17 mouse cellular contexts compared by ENCODE assay signal in genomic region chr7:73365965-73366364, GRCm38 (mm10). TPM values are rescaled to one million over a fixed set of nuclear protein-coding genes. Genes with fewer than 3 reads are reported as not detected.
A peak's percentile ranks its signal among the peaks of the same experiment; 100 is the strongest.
DNase-seq lines count a peak whose midpoint lies in the region; ATAC-seq lines count a peak whose summit lies in the region.
"Had no signal": no experiment of that assay in that cellular context is flagged by ENCODE, and none has a peak within 500 bp of the region (broad histone marks: within the 10 kb centered on the region; RNA-seq: fewer than 3 reads in every experiment).

No protein-coding gene starts in this region.

- peak; percentile 63; the same call in 1 of the 2 replicates for ATAC-seq in hindbrain, embryonic 15.5 days (ENCODE audit: low FRiP score, low read depth)
- no peak for ATAC-seq in hindbrain, embryonic 11.5 days (ENCODE audit: low FRiP score)
- peak; percentile 55 for ATAC-seq in neural tube, embryonic 15.5 days (ENCODE audit: low FRiP score)
- ATAC-seq: intestine, embryonic 15.5 days had no signal

- H3K36me3 ChIP-seq in hindbrain, embryonic 15.5 days, result no peaks in the 10 kb centered on the region
- H3K36me3 ChIP-seq in hindbrain, embryonic 11.5 days (ENCODE audit: control insufficient read depth, insufficient read depth, low read length), result no peaks in the 10 kb centered on the region
- H3K36me3 ChIP-seq in neural tube, embryonic 15.5 days, result no peaks in the 10 kb centered on the region
- H3K36me3 ChIP-seq: intestine, embryonic 15.5 days; limb, embryonic 12.5 days had no signal

- peaks cover 8% of the 10 kb centered on the region for H3K4me1 ChIP-seq in hindbrain, embryonic 15.5 days (replicated peaks)
- H3K4me1 ChIP-seq in hindbrain, embryonic 11.5 days (replicated peaks; ENCODE audit: control insufficient read depth, insufficient read depth, low read length), result no peaks in the 10 kb centered on the region
- H3K4me1 ChIP-seq in neural tube, embryonic 15.5 days, result peaks cover 9% of the 10 kb centered on the region
- H3K4me1 ChIP-seq: intestine, embryonic 15.5 days had no signal

- H3K27me3 ChIP-seq in hindbrain, embryonic 15.5 days, result no peaks in the 10 kb centered on the region
- no peaks in the 10 kb centered on the region for H3K27me3 ChIP-seq in hindbrain, embryonic 11.5 days (ENCODE audit: control insufficient read depth, insufficient read depth, low read length)
- H3K27me3 ChIP-seq in neural tube, embryonic 15.5 days (replicated peaks), result no peaks in the 10 kb centered on the region; the same call in 1 of the 2 replicates
- H3K27me3 ChIP-seq: intestine, embryonic 15.5 days had no signal

- H3K27ac ChIP-seq in hindbrain, embryonic 15.5 days (replicated peaks), result peak overlapping the region; percentile 57; the same call in 1 of the 2 replicates
- H3K27ac ChIP-seq in hindbrain, embryonic 11.5 days (ENCODE audit: low read depth, low read length), result no peak overlapping the region
- peak overlapping the region; percentile 28; the same call in 1 of the 2 replicates for H3K27ac ChIP-seq in neural tube, embryonic 15.5 days (replicated peaks)
- H3K27ac ChIP-seq: intestine, embryonic 15.5 days; kidney, postnatal 0 days; limb, embryonic 12.5 days had no signal

- H3K9me3 ChIP-seq in hindbrain, embryonic 15.5 days, result no peaks in the 10 kb centered on the region
- no peaks in the 10 kb centered on the region for H3K9me3 ChIP-seq in hindbrain, embryonic 11.5 days (ENCODE audit: control insufficient read depth, low read length)
- no peaks in the 10 kb centered on the region for H3K9me3 ChIP-seq in neural tube, embryonic 15.5 days (replicated peaks)
- H3K9me3 ChIP-seq: intestine, embryonic 15.5 days; limb, embryonic 12.5 days had no signal

- H3K4me2 ChIP-seq in hindbrain, embryonic 15.5 days, result no peak overlapping the region
- H3K4me2 ChIP-seq in hindbrain, embryonic 11.5 days (replicated peaks; ENCODE audit: low read depth, low read length), result no peak overlapping the region
- no peak overlapping the region for H3K4me2 ChIP-seq in neural tube, embryonic 15.5 days
- H3K4me2 ChIP-seq: intestine, embryonic 15.5 days; limb, embryonic 12.5 days had no signal

- DNase-seq in adrenal gland, adult 2 months, result peak; percentile 4
- DNase-seq in adrenal gland, postnatal 25 days, result no peak
- no peak for DNase-seq in hindbrain, embryonic 11.5 days (ENCODE audit: low spot score)
- DNase-seq in right cerebral cortex, postnatal 10 days (ENCODE audit: low spot score in 2 of 2), result peak; percentile 55 to 58
- DNase-seq in right cerebral cortex, postnatal 14 days, result no peak
- no peak for DNase-seq in kidney, postnatal 14 days
- DNase-seq: cerebellum, postnatal 14 days; gastrocnemius, postnatal 10 days; heart, postnatal 10 days; layer of hippocampus, adult 9-11 months; lung, postnatal 36 days; thymus, postnatal 4 days had no signal

- no peak overlapping the region for H3K4me3 ChIP-seq in hindbrain, embryonic 15.5 days
- no peak overlapping the region for H3K4me3 ChIP-seq in hindbrain, embryonic 11.5 days (ENCODE audit: low read depth, low read length)
- H3K4me3 ChIP-seq in neural tube, embryonic 15.5 days (replicated peaks), result no peak overlapping the region
- H3K4me3 ChIP-seq: intestine, embryonic 15.5 days; limb, embryonic 12.5 days had no signal

- 38% methylated on average over 7 of the region's 7 CpGs for whole genome bisulfite sequencing in hindbrain, embryonic 15.5 days
- 62% methylated on average over 7 of the region's 7 CpGs for WGBS in hindbrain, embryonic 11.5 days
- WGBS in neural tube, embryonic 15.5 days, result 42% methylated on average over 7 of the region's 7 CpGs

- H3K9ac ChIP-seq in hindbrain, embryonic 15.5 days, result no peak overlapping the region
- H3K9ac ChIP-seq in hindbrain, embryonic 11.5 days (ENCODE audit: low read depth, low read length), result no peak overlapping the region
- no peak overlapping the region for H3K9ac ChIP-seq in neural tube, embryonic 15.5 days (replicated peaks)
- H3K9ac ChIP-seq: intestine, embryonic 15.5 days; limb, embryonic 12.5 days had no signal

RNA-seq across cellular contexts. Expression of gene Rgma, which starts 9.3 kb away (rescaled TPM):
- total RNA-seq in adrenal gland, adult 2 months (2021), result 10 to 100 TPM in 1 of 2 experiments, 1 to 10 TPM in 1; 8.2 to 24.1 TPM
- polyA plus RNA-seq in adrenal gland, adult 2 months (2012; rRNA removed), result 21.6 and 22.8 TPM in 2 replicates
- 7.7 and 9.9 TPM in 2 replicates for total RNA-seq in adrenal gland, postnatal 25 days (2021)
- 39.5 and 45.1 TPM in 2 replicates for polyA plus RNA-seq in hindbrain, embryonic 15.5 days (2015; fragmentation: Nextera tagmentation; extraction: Ambion mirVana)
- 36.5 and 52.5 TPM in 2 replicates for polyA plus RNA-seq in hindbrain, embryonic 11.5 days (2014; fragmentation: Nextera tagmentation; extraction: Ambion mirVana)
- 32.3 and 32.7 TPM in 2 replicates for polyA plus RNA-seq in neural tube, embryonic 15.5 days (2015; fragmentation: Nextera tagmentation; extraction: Ambion mirVana)

Comparison
In these comparisons a context has a peak if more than half of its experiments do, and no peak if none do; other contexts are left out.
1. DNase-seq: peak in adrenal gland, adult 2 months (single experiment) and right cerebral cortex, postnatal 10 days (2 of 2); none in adrenal gland, postnatal 25 days (single experiment), hindbrain, embryonic 11.5 days (single experiment), right cerebral cortex, postnatal 14 days (single experiment) and kidney, postnatal 14 days (single experiment).